Mouse (Mus musculus) 3T3-L1 (cell line): Measurements from ENCODE around the gene Iqce.

Experiments used
- DNase-seq: peaks from one replicate; pipeline ENCODE4 v3.0.0-alpha.2; 2015; ENCODE audit warnings: low read depth, low spot score

Gene Iqce

DNA sequence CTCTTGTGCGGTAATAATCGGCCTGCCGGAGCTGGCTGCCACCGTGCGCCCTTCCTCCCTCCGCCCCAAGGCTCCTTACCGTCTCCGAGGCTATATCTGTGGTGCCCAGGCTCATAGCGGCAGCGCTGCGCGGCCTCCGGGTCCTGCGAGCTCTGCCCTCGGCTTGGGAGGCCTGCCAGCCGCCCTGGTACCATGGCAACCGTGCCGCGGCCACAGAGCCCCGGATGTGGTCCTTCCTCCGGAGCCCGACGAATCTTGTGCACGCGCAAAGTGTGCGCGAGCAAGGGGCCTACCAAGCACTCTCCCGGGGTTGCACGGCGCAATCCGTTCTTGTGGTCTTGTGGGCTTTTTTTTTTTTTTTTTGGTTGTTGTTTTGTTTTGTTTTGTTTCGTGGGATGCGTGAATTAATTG, at the start of gene Iqce:
Iqce (minus strand) TSS at position 276 of the 411 bp plus-strand sequence.
- peak; percentile 94 for DNase-seq

DNA sequence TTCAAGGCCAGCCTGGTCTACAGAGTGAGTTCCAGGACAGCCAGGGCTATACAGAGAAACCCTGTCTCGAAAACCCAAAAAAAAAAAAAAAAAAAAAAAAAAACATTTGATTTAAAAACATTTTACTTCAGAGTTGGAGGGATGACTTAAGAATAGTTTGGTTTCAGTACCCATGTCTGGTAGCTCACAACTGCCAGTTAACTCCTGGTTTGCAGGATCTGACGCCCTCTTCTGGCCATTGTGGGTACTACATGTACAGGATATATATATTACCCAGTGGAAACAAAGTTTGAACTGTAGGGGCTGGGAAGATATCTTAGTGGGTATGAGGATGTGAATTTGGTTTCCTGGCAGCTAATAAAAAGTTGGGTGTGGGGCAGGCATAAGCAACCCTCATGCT, 48.7 kb upstream of the Iqce start:
- peak; percentile 56 for DNase-seq

DNA sequence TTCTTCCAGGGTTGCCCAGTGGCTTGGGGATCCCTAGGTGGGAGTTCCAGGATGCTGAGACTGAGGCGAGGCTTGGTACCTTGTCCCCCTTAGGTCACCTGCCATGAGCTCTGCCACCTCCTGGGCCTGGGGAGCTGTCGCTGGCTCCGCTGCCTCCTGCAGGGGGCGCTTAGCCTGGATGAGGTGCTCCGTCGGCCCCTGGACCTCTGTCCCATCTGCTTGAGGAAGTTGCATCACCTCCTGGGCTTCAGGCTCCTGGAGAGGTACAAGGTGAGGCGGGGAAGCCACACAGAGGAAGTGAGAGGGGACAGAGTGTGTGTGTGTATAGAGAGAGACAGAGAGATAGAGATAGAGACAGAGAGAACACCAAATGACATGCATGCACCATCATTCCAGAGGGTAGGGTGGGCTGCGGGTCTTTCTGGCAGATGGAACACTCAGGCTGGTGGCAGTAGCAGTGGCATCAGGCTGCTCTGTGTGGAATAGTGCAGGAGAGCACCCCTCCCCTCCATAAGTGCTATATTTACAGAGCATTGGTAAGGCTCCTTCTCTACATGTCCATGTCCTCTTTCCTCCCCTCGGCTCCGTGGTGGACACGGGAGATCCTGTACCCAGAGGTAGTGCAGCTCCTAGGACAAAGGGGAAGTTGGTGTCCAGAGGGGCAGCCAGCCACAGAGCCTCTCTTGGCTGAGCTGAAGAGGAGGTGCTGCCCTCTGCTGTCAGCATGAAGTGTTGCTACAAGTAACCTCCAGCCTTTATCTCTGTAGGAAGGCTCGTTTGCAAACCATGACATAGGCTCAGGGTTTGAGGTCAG, 47.1 kb upstream of the Iqce start:
- DNase-seq, result peak; percentile 92

DNA sequence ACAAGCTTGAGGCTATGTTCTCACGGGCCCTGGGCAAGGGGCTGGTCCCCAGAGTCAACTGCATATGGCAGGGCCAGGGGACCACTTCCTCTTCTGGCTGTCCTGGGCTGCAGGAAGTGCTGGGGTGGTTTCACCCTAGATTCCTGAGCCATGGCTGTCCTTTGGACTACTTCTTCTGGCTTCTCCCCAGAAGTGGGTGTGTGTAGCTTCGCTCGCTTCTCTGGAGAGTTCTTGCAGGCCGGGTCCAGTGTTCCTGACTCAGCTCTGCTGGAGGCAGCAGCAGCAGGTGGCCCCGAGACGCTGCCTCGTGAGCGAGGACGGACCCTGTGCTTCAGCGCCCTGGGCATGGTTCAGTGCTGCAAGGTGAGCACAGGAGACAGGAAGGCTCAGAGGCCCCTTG, 46.2 kb upstream of the Iqce start:
- peak; percentile 43 for DNase-seq

DNA sequence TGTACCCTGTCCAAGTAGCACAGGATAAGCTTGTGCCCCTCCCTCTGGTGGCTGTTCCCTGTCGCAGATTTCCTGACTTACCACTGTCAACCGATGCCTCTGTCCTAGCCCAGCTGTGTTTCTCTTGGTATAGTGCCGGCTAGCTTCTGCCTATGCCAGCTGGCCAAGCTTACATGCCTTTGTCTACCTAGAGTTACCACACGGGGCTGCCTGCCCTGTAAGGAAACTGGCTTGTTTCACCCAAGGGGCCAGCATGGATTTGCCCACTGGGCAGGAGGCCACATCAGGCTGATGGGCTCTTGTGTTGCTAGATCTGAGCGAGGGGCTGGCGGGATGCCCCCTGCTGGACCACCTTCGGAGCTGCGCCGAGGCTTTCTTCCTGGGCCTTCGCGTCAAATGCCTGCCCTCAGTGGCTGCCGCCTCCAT, 41.5 kb upstream of the Iqce start:
- DNase-seq, result no peak

DNA sequence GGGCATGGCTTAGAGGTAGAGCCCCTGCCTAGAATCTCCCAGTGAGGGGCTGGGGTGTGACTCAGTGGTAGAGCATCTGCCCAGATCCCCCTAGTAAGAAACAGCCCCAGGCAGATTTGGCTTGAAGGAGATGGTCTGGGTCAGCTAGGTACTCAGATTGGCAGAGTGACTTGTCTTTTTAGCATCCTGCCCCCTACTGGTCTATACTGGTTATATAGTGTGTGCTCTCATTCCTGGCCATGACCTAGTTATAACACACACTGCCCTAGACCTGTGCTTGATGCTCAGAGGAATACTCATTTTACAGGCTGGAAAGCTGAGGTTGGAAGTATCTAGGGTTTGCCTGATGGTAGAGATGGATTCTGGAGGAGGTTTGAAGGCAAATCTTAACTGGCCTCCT, 39.7 kb upstream of the Iqce start:
- DNase-seq, result peak; percentile 59

DNA sequence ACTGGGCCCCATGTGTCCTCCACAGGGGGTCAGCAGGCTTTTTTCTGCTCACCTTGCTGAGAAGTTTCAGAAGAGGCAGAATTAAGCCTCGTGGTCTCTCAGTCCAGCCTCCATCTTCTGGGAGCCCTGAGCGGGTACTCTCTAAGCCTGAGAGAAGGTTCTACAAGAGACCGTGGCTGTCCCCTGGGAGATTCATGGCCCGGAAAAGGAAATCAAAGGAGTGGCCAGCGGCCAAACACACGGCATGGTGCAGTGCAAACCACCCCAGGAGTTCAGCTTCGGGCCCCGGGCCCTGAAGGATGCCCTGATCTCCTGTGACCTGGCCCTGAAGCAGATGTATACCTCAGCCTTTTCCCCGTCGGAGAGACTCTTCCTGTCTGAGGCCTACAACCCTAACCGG, 38.9 kb upstream of the Iqce start:
- DNase-seq, result no peak

DNA sequence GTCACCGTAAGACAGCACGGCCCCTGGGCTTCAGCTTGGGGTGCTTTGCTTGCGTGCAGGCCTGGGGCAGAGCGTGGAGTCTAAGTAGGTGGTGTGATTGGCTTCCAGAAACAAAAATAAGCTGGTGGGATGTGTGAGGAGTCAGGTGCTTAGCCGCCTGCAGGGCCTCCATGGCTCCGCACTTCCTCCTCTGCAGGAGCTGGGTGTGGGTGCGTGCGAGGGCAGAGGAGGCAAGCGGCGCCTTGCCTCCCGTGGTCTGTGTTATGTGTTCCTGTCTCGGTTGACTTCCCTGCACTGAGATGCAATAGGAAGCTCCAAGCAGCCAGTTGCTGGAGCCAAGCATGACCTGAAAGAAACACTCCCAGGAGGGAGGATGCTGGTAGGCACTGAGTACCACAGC, 37.6 kb upstream of the Iqce start:
- DNase-seq, result no peak

DNA sequence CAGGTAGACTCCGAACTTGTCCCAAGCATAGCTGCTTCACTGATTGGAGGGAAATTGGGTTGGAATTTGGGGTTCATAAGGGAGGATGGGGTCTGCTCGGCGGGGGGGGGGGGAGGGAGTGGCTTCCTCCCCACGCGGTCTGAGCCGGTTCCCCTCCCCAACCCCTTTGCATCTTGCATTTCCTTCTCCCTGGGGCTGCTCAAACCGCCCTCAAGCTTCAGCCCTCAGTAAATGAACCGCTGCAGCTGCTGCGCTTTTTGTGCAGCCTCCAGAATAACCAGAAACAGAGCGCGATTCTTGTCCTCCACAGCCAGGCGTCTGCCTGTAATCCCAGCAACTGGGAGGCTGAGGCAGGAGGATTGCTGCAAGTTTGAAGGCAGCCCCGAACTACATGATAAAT, 34.0 kb upstream of the Iqce start:
- no peak for DNase-seq

DNA sequence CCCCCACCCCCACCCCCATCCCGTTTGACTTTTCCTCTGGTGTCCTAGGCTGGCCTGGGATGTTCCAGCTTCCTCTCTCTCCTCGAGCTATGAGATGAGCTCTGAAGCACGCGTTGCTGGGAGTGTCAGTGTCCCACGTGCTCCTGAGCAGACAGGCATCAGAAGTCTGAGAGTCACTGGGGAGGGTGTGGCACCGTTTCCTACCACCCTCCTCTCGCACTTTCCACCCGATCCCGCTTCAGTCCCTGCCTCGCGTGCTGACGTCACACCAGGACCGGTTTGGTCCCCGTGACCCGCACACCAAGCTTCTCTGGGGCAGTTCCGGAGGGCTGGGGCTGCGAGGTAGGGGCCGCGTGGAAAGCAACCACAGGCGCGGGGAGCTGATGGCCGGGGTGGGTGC, 33.1 kb upstream of the Iqce start:
- no peak for DNase-seq

DNA sequence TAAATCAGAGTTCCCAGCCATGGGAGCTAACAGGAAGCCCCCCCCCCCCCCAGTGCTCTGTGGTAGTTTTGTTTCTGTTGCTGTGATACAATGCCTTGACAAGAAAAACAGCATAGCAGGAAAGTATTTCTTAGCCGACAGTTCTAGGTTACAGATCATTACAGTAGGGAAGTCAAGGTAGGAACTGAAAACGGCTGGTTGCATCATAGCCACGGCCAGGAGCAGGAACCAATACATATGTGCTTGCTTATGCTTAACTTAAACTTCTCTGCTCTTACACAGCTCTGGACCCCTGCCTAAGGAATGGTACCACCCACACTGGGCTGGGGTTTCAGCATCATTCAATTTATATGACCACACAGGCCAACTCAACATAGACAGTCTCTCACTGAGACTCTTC, 31.2 kb upstream of the Iqce start:
- DNase-seq, result no peak

DNA sequence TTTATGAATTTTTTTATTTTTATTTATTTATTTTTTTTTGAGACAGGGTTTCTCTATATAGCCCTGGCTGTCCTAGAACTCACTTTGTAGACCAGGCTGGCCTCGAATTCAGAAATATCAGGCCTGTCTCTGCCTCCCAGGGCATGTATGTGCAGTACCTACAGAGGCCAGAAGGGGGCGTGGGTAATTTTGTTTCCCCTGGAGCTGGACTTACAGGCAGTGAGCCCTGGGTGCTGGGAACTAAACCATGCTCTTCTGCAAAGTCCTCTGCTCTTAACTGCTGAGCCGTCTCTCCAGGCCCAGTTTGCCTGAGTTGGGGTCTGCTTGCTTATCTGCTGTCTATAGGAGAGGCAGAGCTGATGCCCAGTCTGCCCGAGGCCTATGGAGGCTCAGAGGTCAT, 30.0 kb upstream of the Iqce start:
- DNase-seq, result peak; percentile 47

DNA sequence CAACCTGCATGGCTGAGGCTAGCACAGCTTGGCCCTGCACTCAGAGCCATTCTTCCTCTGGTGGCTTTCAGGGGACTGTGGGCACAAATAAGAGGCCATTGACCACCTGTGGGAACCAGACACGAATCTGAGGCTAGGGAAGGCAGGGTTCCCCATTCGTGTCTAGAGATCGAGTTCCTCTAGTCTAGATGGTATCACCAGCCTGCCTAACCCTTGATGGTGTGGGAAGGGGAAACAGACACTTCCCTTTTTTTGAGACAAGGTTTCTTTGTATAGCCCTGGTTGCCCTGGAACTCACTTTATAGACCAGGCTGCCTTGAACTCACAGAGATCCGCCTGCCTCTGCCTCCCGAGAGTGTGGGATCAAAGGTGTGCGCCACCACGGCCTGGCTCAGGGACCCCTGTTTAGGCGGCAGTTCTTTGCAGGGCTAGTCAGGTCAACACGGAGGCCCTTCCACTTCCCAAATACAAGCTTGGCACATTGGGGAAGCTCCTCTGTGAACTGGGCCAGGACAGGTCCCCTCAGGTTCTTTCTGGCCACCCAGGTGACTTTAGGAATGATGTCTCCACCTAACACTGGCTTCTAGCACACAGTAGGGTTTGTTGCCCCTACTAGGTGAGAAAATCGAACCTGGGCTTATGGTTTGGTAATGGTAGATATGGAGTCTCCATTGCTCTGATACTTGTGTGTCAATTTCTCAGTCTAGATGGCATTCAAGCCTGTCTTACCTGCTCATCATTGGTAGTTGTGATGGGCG, 29.0 kb upstream of the Iqce start:
- DNase-seq, result no peak

DNA sequence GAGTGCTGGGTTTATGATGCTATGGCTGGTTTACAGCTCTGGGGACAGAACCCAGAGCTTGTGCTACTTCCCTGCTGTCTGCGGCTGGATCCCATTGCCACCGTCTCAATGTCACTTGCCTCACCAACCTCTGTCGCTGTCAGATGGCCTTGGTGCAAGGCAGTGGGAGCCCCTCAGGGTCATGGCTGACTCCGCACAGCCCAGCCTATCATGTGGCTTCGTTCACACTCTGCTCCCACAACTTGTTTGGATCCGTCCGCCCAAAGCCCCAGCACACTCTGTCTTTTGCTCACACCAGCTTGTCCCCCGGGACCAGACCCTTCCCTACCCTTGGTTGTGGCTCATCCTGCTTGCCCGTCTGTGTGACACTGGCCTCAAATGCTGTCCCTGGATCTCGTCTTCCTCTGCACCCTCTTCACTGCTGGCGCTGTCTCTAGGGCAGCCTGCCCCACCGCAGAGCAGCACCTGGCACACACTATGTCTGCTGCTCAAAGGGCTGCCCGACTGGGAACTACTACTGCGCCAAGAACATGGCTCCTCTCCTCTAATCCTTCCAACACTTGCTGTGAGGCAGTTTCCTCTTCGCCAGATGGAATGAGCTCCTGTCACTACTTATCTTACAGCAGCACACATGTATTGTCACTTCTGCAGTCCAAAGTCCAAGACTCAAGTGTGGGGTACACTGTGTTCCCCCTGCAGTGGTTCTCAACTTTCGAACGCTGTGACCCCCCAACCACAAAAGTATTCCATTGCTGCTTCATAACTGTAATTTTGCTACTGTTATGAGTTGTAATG, 25.0 kb upstream of the Iqce start:
- no peak for DNase-seq

DNA sequence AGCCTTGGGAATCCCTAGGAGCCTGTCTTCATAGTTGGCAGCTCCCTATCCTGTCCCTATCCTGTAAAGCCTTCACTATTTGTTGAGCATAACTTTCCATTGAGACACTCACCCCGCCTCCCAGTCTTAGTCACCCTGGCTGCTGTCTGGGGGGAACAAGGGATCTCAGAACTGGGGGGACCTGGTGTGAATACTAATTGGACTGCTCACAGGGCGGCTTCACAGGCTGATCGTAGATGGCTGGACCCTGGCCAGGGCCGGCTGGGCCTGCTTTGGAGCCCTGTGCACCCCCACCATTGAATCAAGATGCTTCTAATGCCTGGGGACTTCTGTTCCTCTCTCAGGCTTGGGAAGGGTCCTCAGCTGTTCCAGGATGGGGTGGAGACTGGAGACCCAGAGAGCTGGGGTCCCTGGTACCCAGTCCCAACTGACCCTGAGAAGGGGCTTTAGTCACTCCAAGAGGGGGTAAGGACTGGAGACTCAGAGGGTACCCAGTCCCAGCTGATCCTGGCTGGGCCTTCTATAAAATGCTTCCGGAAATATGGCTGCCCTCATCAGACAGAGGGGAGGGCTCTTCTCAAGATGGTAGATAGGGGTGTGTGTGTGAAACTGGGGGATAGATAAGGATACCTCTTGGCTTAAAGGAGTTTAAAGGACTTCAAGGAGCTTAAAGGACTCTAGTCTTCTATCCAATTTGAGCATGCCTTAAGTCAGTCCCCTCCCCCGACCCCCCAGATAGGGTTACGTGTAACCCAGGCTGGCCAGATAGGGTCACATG, 24.1 kb upstream of the Iqce start:
- no peak for DNase-seq

DNA sequence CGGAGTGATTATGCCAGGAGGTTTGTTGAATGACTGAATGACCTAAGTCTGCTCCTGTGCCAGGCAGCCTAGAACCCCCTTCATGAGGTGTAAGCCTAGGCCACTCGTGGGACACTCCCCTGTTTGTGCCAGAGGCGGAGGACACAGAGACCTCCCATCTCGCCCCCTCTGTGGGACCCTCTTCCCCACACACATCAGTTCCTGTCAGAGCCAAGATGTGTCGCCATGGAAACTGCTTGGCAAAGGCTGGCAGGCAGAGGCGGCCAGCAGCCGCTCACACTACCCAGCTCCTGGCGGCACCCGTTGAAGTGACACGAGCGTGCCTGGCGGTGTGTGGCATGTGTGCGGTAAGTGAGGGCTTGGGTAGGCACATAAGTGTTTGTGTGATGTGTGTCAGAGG, 21.6 kb upstream of the Iqce start, which contains the start of gene Amz1:
Amz1 (plus strand) TSS at position 306 of the 400 bp plus-strand sequence.
- no peak for DNase-seq

DNA sequence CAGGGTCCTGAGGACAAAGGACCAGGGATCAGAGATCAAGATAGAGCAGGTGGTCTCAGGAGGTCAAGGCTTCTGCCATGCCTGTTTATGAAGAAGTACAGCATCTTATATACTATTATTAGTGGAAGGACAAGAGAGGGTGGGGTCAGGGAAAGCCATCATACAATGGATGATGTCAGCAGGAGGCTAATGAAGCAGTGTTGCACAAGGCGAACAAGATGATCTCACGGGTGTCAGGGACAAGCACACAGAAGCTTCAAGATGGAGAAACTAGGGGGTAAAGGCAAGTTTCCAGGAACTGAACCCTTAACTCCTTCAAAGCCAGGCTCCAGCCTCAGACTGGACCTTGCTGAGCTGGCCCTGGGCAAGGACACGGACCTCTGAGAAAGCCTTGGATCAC, 19.9 kb upstream of the Iqce start:
- no peak for DNase-seq

DNA sequence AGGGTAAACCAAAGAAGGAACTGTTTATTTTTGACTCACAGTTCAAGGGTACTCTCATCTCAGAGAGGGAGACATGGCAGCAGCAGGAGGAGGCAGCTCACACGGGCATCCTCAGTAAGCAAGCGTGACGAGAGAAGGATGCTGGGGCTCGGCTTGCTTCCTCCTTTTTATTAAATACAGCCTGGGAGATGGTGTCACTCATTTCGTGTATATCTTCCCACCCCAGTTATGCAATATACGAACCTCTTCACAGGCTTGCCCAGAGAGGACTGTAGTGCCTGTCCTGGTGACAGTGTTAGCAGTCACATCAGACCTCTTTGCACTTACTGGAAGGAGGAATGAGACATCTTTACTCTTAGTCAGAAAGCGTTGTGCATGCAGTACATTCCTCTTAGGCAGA, 18.6 kb upstream of the Iqce start:
- DNase-seq, result no peak

DNA sequence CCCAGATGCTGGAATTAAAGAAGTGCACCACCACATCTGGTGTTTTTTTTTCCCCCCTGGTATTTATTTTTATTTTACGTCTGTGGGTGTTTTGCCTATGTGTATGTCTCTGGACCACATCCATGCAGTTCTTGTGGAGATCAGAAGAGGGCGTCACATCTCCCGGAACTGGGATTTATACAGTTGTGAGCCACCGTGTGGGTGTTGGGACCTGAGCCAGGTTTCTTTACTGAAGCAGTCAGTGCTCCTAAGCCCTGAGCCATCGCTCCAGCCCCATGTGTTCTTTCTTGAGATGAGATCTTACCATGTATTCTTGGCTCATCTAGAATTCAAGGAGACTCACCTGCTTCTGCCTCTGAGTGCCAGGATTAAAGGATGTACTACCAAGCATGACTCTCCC, 8.9 kb upstream of the Iqce start:
- peak; percentile 22 for DNase-seq

DNA sequence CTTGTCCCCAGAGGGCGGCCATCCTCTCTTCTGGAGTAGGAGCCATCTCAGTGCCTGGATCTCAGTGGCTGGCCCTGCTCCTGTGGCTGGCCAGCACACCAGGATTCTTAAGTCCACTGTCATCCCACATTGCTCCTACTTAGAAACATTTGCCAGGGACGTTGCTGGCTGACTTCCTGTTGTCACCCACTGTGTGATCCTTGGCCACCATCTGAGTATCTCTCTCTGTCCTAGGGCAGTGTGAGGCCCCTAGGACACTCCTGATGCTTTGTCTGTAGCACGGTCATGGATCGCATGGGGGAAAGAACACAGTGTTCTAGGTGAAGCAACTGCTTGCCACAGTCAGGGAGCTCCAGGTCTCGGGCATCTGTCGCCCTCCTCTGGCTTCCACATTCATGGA, 8.1 kb upstream of the Iqce start:
- no peak for DNase-seq

DNA sequence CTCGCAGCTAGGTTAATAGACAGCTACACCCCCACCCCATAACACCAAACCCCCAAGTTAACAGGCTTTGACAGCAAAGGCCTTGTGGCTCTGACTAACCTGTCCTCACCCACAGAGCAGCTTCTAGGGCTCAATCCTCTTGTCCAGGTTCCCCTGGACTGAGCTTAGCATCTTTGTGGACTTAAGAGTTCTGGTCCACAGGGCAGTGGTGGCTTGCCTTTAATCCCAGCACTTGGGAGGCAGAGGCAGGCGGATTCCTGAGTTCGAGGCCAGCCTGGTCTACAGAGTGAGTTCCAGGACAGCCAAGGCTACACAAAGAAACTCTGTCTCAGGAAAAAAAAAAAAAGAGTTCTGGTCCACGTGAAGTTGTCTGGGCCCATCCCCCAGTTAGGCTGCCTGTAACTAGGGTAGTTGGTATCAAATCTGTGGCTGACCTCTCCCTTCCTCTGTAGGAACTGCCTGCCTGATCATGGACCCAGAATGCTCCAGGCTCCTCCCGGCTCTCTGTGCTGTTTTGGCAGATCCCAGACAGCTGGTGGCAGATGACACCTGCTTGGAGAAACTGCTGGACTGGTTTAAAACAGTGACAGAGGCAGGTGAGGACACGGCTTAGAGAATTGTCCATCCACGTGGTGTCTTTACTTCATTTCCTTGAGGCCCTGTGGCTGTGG, 3.5 kb upstream of the Iqce start:
- peak; percentile 50 for DNase-seq
